Mouse (Mus musculus) myocyte (in vitro differentiated cells): ENCODE measurements around the gene Zar1l.

Experiments
- E2F4 ChIP-seq: IDR thresholded peaks from one replicate; pipeline ENCODE4 v1.6.1; 2011; ENCODE audit warnings: mild to moderate bottlenecking, control low read depth, moderate library complexity; ENCODE audit not compliant: insufficient read depth
- MYOD1 ChIP-seq, 3 experiments: IDR thresholded peaks; one replicate each; pipeline ENCODE4 v1.6.1; 2011; ENCODE audit warnings: control low read depth in 2 of 3, low read depth in 2 of 3, mild to moderate bottlenecking in 2 of 3, moderate library complexity in 1 of 3; ENCODE audit not compliant: insufficient read length in 2 of 3, control insufficient read depth in 1 of 3
- MYOG ChIP-seq, 3 experiments: IDR thresholded peaks; one replicate each; pipeline ENCODE4 v1.6.1; 2011; ENCODE audit warnings: control low read depth in 2 of 3, low read depth in 2 of 3, mild to moderate bottlenecking in 2 of 3; ENCODE audit not compliant: insufficient read length in 2 of 3, control insufficient read depth in 1 of 3, insufficient read depth in 1 of 3
- POLR2A ChIP-seq: IDR thresholded peaks from one replicate; pipeline ENCODE4 v1.6.1; 2011; ENCODE audit warnings: low read depth, mild to moderate bottlenecking, control low read depth, moderate library complexity; ENCODE audit not compliant: insufficient read length
- REST ChIP-seq: IDR thresholded peaks from one replicate; pipeline ENCODE4 v1.6.1; 2011; ENCODE audit warnings: mild to moderate bottlenecking, control low read depth, moderate library complexity; ENCODE audit not compliant: insufficient read depth, insufficient read length
- SRF ChIP-seq: IDR thresholded peaks from one replicate; pipeline ENCODE4 v1.6.1; 2011; ENCODE audit warnings: low read depth; ENCODE audit not compliant: control insufficient read depth, insufficient read length
- TCF3 ChIP-seq: IDR thresholded peaks from one replicate; pipeline ENCODE4 v1.6.1; 2011; ENCODE audit warnings: low read depth, control low read depth; ENCODE audit not compliant: insufficient read length
- USF1 ChIP-seq: IDR thresholded peaks from one replicate; pipeline ENCODE4 v1.6.1; 2011; ENCODE audit warnings: low read depth, mild to moderate bottlenecking, control low read depth, moderate library complexity

DNA sequence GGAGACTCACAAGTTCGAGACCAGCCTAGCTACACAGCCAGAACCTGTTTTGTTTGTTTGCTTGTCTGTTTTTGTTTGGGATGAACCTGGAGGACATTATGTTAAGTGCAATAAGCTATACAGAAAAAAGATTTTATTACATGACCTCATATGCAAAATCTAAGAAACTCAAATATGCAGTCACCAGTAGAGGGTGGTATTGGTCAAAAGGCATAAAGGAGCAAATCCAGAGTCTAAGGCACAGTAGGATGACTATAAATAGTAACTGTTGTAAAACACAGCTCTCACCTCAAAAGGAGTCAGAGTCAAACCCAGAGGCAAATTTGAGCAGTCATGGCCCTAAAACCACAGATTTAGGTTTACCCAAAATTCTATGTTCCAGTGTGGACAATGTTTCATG is 1.6 kb upstream of the Zar1l start:
- TF ChIP-seq POLR2A (no peak), MYOG (IDR thresholded peaks at IDR 0.05; ENCODE audit: control insufficient read depth in 1 of 3, insufficient read depth in 1 of 3, insufficient read length in 2 of 3, low read depth in 2 of 3) (no peak), MYOD1 (IDR thresholded peaks at IDR 0.05; ENCODE audit: control insufficient read depth in 1 of 3, insufficient read length in 2 of 3, low read depth in 2 of 3) (no peak), USF1 (no peak), E2F4 (no peak), SRF (no peak), TCF3 (no peak), REST (no peak)
